Mouse (Mus musculus) ES-E14 (cell line): ENCODE results near the gene Vmn1r39. TPM values are rescaled to one million over a fixed set of nuclear protein-coding genes. Genes with fewer than 3 reads are reported as not detected.

Source experiments
- DNase-seq: peaks from one replicate; pipeline ENCODE4 v3.0.0-alpha.2; 2013; ENCODE audit warnings: low read depth, low spot score
- H3K27ac ChIP-seq: 2 replicates; pipeline ENCODE4 v1.5.1; 2012; ENCODE audit warnings: low read depth, mild to moderate bottlenecking, low read length, moderate library complexity, mixed read lengths; ENCODE audit not compliant: poor library complexity, insufficient read depth, severe bottlenecking
- H3K36me3 ChIP-seq: 2 replicates; pipeline ENCODE4 v1.6.1; 2012; ENCODE audit warnings: mild to moderate bottlenecking, low read length, moderate library complexity, mixed read lengths; ENCODE audit not compliant: control insufficient read depth, poor library complexity, insufficient read depth, severe bottlenecking
- H3K4me1 ChIP-seq, 2 experiments: fragments of 150-350 bp in 1 of 2; sonication (generic) in 1 of 2; 2 replicates each; pipeline ENCODE4 v1.6.1; 2012; ENCODE audit warnings: low read length in 2 of 2, mild to moderate bottlenecking in 1 of 2, mixed read lengths in 1 of 2; ENCODE audit not compliant: control insufficient read depth in 2 of 2, insufficient read depth in 2 of 2, poor library complexity in 1 of 2
- H3K4me3 ChIP-seq, 2 experiments: fragments of 150-350 bp in 1 of 2; sonication (generic) in 1 of 2; 2 replicates each; pipeline ENCODE4 v1.5.1; 2012; ENCODE audit warnings: low read length in 2 of 2, low read depth in 1 of 2, mild to moderate bottlenecking in 1 of 2, mixed read lengths in 1 of 2; ENCODE audit not compliant: insufficient read depth in 1 of 2, poor library complexity in 1 of 2, severe bottlenecking in 1 of 2
- H3K9ac ChIP-seq: 2 replicates; pipeline ENCODE4 v1.6.1; 2012; ENCODE audit warnings: low read depth, mild to moderate bottlenecking, low read length, mixed read lengths; ENCODE audit not compliant: poor library complexity, insufficient read depth, severe bottlenecking
- H3K9me3 ChIP-seq: fragments of 150-350 bp; sonication (generic); 2 replicates; pipeline ENCODE4 v1.6.1; 2012; ENCODE audit warnings: low read depth, mild to moderate bottlenecking, low read length; ENCODE audit not compliant: control insufficient read depth, insufficient read depth
- CHD2 ChIP-seq: IDR thresholded peaks from 2 replicates; pipeline ENCODE4 v1.6.1; 2014; ENCODE audit warnings: mild to moderate bottlenecking, low read depth, low read length, inconsistent platforms
- HCFC1 ChIP-seq: IDR thresholded peaks from 2 replicates; pipeline ENCODE4 v1.6.1; 2012; ENCODE audit warnings: low read length, inconsistent platforms, borderline replicate concordance; ENCODE audit not compliant: insufficient read depth
- MAFK ChIP-seq: IDR thresholded peaks from 2 replicates; pipeline ENCODE4 v1.6.1; 2014; ENCODE audit warnings: mild to moderate bottlenecking, low read depth, low read length, inconsistent platforms; ENCODE audit not compliant: insufficient read depth
- ZC3H11A ChIP-seq: IDR thresholded peaks from 2 replicates; pipeline ENCODE4 v1.6.1; 2012; ENCODE audit warnings: low read depth, mild to moderate bottlenecking, inconsistent platforms, low read length, borderline replicate concordance
- ZNF384 ChIP-seq: IDR thresholded peaks from 2 replicates; pipeline ENCODE4 v1.6.1; 2012; ENCODE audit warnings: low read depth, low read length, inconsistent platforms
- in situ Hi-C, 2 experiments: fragments of 600-800 bp; cut with MboI; formaldehyde crosslinking; loops; one replicate each; pipeline ENCODE4 v1.15.1; 2025; ENCODE audit warnings: low sequenced_read_pairs in 2 of 2, inconsistent platforms in 1 of 2; ENCODE audit not compliant: unreplicated experiment in 2 of 2
- total RNA-seq: library from RNA; depleted of rRNA; stranded (reverse); fragments of 300-350 nt; gene quantifications from 2 replicates; pipeline ENCODE4 v1.2.3, GENCODE M21; 2012; rRNA removed

The Vmn1r39 gene
- not detected in 2 replicates for total RNA-seq

- Histone ChIP-seq H3K9me3 (no peaks in the 10 kb centered on the region), H3K9ac (no peak within 1 kb of the TSS), H3K36me3 (no peaks in the 10 kb centered on the region), H3K4me3 (no peak within 1 kb of the TSS), H3K4me1 (no peaks in the 10 kb centered on the region), H3K27ac (no peak within 1 kb of the TSS)
- in situ Hi-C loops: no loop called here
- TF ChIP-seq CHD2: no peak
- no peak for TF ChIP-seq HCFC1
- no peak for TF ChIP-seq ZNF384
- no peak for TF ChIP-seq ZC3H11A
- TF ChIP-seq MAFK: no peak
- no peak for DNase-seq
These were observed at the start of gene Vmn1r39 for GRCm38 (mm10) chr6:66810509-66810908. Gene Vmn1r39, minus strand, starts transcription at chr6:66810609.

- DNase-seq: no peak
- TF ChIP-seq MAFK (no peak), HCFC1 (no peak), CHD2 (no peak), ZC3H11A (no peak), ZNF384 (no peak)
- H3K9ac ChIP-seq: no peak overlapping the region
- in situ Hi-C loops: no loop called here
- H3K27ac ChIP-seq: no peak overlapping the region
- no peaks in the 10 kb centered on the region for H3K9me3 ChIP-seq
- H3K4me1 ChIP-seq: no peaks in the 10 kb centered on the region
- no peak overlapping the region for H3K4me3 ChIP-seq
- H3K36me3 ChIP-seq: no peaks in the 10 kb centered on the region
These were observed 49.0 kb upstream of the Vmn1r39 start for GRCm38 (mm10) chr6:66859391-66859790.

- Histone ChIP-seq H3K9me3 (no peaks in the 10 kb centered on the region), H3K4me1 (no peaks in the 10 kb centered on the region), H3K4me3 (no peak overlapping the region), H3K9ac (no peak overlapping the region), H3K27ac (no peak overlapping the region), H3K36me3 (no peaks in the 10 kb centered on the region)
- DNase-seq: no peak
- in situ Hi-C loops: no loop called here
- TF ChIP-seq HCFC1 (no peak), ZC3H11A (no peak), ZNF384 (no peak), CHD2 (no peak), MAFK (no peak)
These were observed 47.9 kb upstream of the Vmn1r39 start for GRCm38 (mm10) chr6:66858356-66858755.

- in situ Hi-C loops: no loop called here
- Histone ChIP-seq H3K27ac (no peak overlapping the region), H3K4me3 (no peak overlapping the region), H3K4me1 (no peaks in the 10 kb centered on the region), H3K36me3 (no peaks in the 10 kb centered on the region), H3K9ac (no peak overlapping the region), H3K9me3 (no peaks in the 10 kb centered on the region)
- DNase-seq: no peak
- no peak for TF ChIP-seq HCFC1
- no peak for TF ChIP-seq ZC3H11A
- no peak for TF ChIP-seq MAFK
- TF ChIP-seq ZNF384: no peak
- TF ChIP-seq CHD2: no peak
These were observed 45.8 kb upstream of the Vmn1r39 start for GRCm38 (mm10) chr6:66856236-66856635.

- no peak overlapping the region for H3K9ac ChIP-seq
- in situ Hi-C loops: loop anchor here in 1 of 2 experiments (25.0 kb wide), 1 partner anchor 313 kb away; no protein-coding TSS in a partner anchor
- no peak for TF ChIP-seq CHD2
- TF ChIP-seq ZC3H11A: no peak
- no peak for TF ChIP-seq MAFK
- no peak for TF ChIP-seq ZNF384
- no peak for TF ChIP-seq HCFC1
- H3K4me3 ChIP-seq: no peak overlapping the region
- no peaks in the 10 kb centered on the region for H3K9me3 ChIP-seq
- DNase-seq: no peak
- no peaks in the 10 kb centered on the region for H3K4me1 ChIP-seq
- H3K27ac ChIP-seq: no peak overlapping the region
- no peaks in the 10 kb centered on the region for H3K36me3 ChIP-seq
These were observed 38.5 kb upstream of the Vmn1r39 start for GRCm38 (mm10) chr6:66848936-66849335.
